Mouse (Mus musculus): Measurements from ENCODE around the gene Lrrc19. TPM values are rescaled to one million over a fixed set of nuclear protein-coding genes. Genes with fewer than 3 reads are reported as not detected.

Gene Lrrc19
- 0.16 and 0.18 TPM in 2 replicates for polyA plus RNA-seq (2015; fragmentation: Nextera tagmentation; extraction: Ambion mirVana)

GRCm38 (mm10) chr4:94649920-94650319 is at the start of gene Lrrc19:
TSS of gene Lrrc19 (minus strand) at chr4:94650144.

GRCm38 (mm10) chr4:94613972-94614626 is 35.8 kb downstream of the Lrrc19 start, which contains the start of gene Ift74:
TSS of gene Ift74 (plus strand) at chr4:94614491.

GRCm38 (mm10) chr4:94603031-94603629 is 46.8 kb downstream of the Lrrc19 start, which contains the start of gene Plaa:
TSS of gene Plaa (minus strand) at chr4:94603244.

MicroRNAs encoded within 50 kb of the gene (microRNA counts, 519-probe panel; counts per million panel counts)
- microRNA mmu-miR-872, result 3,260 counts per million, percentile 53 among the panel's probes with 10 or more counts

Small RNAs within 50 kb of the gene (microRNA-seq; reads per million reads assigned to microRNA genes)
- gene Mir872, result 1,461 reads per million, percentile 77 among the genes with 10 or more reads in this experiment

Other genes starting within 250 kb of the Lrrc19 start
- gene Gm10306, start 93.6 kb downstream of the Lrrc19 start, polyA plus RNA-seq (2015; fragmentation: Nextera tagmentation; extraction: Ambion mirVana), result not detected in 2 replicates
- gene Caap1, start 93.3 kb downstream of the Lrrc19 start, polyA plus RNA-seq (2015; fragmentation: Nextera tagmentation; extraction: Ambion mirVana), result 8.4 and 10.5 TPM in 2 replicates
- 44.5 and 50.1 TPM in 2 replicates for gene Plaa, start 46.9 kb downstream of the Lrrc19 start, polyA plus RNA-seq (2015; fragmentation: Nextera tagmentation; extraction: Ambion mirVana)
- gene Ift74, start 35.7 kb downstream of the Lrrc19 start, polyA plus RNA-seq (2015; fragmentation: Nextera tagmentation; extraction: Ambion mirVana), result 15.5 and 18.5 TPM in 2 replicates
- 6.3 and 7.9 TPM in 2 replicates for gene Tek, start 89.1 kb upstream of the Lrrc19 start, polyA plus RNA-seq (2015; fragmentation: Nextera tagmentation; extraction: Ambion mirVana)

All from urinary bladder, postnatal 0 days (tissue).